Mouse (Mus musculus) embryonic facial prominence, embryonic 14.5 days (tissue): ENCODE data around the gene Mfap2. TPM values are rescaled to one million over a fixed set of nuclear protein-coding genes. Genes with fewer than 3 reads are reported as not detected.

Experiments used
- ATAC-seq: fragments of 200-750 bp; cut with Nextera tagmentation; 2 replicates; pipeline ENCODE4 v1.8.0; 2017; ENCODE audit warnings: low read depth, moderate number of reproducible peaks, moderate TSS enrichment
- DNase-seq: peaks from one replicate; pipeline ENCODE4 v3.0.0-alpha.2; 2015; ENCODE audit warnings: low spot score
- H3K27ac ChIP-seq: fragments of 300-500 bp; sonication (generic); replicated peaks from 2 replicates; pipeline ENCODE4 v1.5.1; 2014; ENCODE audit warnings: low read depth, mild to moderate bottlenecking, low read length, moderate library complexity
- H3K27me3 ChIP-seq: fragments of 300-500 bp; sonication (generic); replicated peaks from 2 replicates; pipeline ENCODE4 v1.6.1; 2014; ENCODE audit warnings: low read length; ENCODE audit not compliant: control insufficient read depth, insufficient read depth
- H3K36me3 ChIP-seq: fragments of 300-500 bp; sonication (generic); 2 replicates; pipeline ENCODE4 v1.6.1; 2014; ENCODE audit warnings: low read length, mixed read lengths; ENCODE audit not compliant: control insufficient read depth, insufficient read depth
- H3K4me1 ChIP-seq: fragments of 300-500 bp; sonication (generic); 2 replicates; pipeline ENCODE4 v1.6.1; 2014; ENCODE audit warnings: antibody characterized with exemption, low read length; ENCODE audit not compliant: control insufficient read depth, insufficient read depth
- H3K4me2 ChIP-seq: fragments of 300-500 bp; sonication (generic); 2 replicates; pipeline ENCODE4 v1.6.1; 2014; ENCODE audit warnings: low read depth, mild to moderate bottlenecking, low read length, moderate library complexity, mixed read lengths
- H3K4me3 ChIP-seq: fragments of 300-500 bp; sonication (generic); 2 replicates; pipeline ENCODE4 v1.5.1; 2014; ENCODE audit warnings: low read depth, mild to moderate bottlenecking, low read length
- H3K9ac ChIP-seq: fragments of 300-500 bp; sonication (generic); 2 replicates; pipeline ENCODE4 v1.6.1; 2014; ENCODE audit warnings: low read depth, mild to moderate bottlenecking, low read length, moderate library complexity, mixed read lengths
- H3K9me3 ChIP-seq: fragments of 300-500 bp; sonication (generic); 2 replicates; pipeline ENCODE4 v1.6.1; 2016; ENCODE audit warnings: low read length; ENCODE audit not compliant: control insufficient read depth
- WGBS: fragments of 180-500 bp; shearing (Covaris S2); extraction: QIAGEN DNeasy Blood & Tissue Kit; methylation state at CpG from one replicate; pipeline ENCODE4 v1.1.7; 2014; 5-methylcytosine and 5-hydroxymethylcytosine counted together
- polyA plus RNA-seq: library from polyadenylated mRNA; unstranded; fragments of >200 nt; fragmentation: Nextera tagmentation; extraction: Ambion mirVana; gene quantifications from 2 replicates; pipeline ENCODE4 v1.2.1, GENCODE M21; 2014

Mfap2 gene
- polyA plus RNA-seq, 1 experiment from 2014 or later: 745 TPM

DNA sequence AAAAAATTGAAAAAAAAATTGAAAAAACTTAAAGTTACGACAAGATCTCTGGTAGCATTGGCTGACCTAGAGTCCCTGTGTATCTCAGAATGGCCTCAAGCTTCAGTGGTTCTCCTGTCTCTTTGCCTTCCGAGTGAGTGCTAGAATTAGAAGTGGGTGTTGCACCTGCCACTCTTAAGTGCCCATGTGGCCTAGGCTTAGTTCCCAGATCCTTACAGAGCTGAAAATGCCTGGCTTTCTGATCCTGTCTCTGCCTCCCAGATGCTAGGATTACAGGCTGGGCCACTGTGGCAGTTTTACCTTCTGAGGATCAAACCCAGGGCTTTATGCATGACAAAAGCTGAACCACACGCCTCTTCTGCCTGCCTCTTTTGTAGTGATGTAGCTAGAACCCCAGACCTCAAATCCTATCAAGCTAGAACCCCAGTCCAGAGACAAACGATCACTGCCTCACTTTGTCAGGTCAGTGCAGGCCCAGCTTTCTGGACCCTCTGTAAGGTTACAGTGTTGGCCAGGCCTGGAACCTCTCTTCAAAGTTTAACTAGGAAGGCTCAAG, 54.0 kb downstream of the Mfap2 start:
- Histone ChIP-seq H3K4me1 (peaks cover 4% of the 10 kb centered on the region; the same call in 1 of the 2 replicates), H3K4me2 (no peak overlapping the region), H3K4me3 (no peak overlapping the region), H3K27me3 (no peaks in the 10 kb centered on the region), H3K36me3 (peaks cover 40% of the 10 kb centered on the region), H3K9ac (no peak overlapping the region), H3K27ac (no peak overlapping the region), H3K9me3 (no peaks in the 10 kb centered on the region)
- DNase-seq: no peak
- 87% methylated on average over 4 of the region's 4 CpGs for WGBS
- ATAC-seq: no peak

DNA sequence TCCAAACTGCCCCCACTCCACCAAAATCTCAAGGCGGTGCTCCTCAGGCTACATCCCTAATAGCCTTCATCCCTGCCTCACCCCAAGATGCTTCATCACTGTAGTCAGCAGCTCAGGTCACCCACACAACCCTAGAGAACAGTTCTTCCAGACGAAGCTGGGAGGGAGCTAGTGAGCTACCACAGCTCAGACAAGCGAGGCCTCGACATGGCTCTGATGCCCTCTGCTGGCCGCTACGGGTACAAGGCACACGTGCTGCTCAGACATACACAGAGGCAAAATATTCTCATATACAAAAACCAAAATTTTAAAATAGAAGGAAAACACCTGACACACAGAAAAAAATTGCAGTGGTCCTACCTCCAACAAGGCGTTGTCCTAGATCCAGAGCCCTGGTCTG, 54.9 kb downstream of the Mfap2 start:
- H3K4me2 ChIP-seq: no peak overlapping the region
- H3K9me3 ChIP-seq: no peaks in the 10 kb centered on the region
- H3K27ac ChIP-seq: no peak overlapping the region
- H3K9ac ChIP-seq: no peak overlapping the region
- H3K4me3 ChIP-seq: no peak overlapping the region
- no peaks in the 10 kb centered on the region for H3K27me3 ChIP-seq
- H3K36me3 ChIP-seq: peaks cover 48% of the 10 kb centered on the region
- H3K4me1 ChIP-seq: no peaks in the 10 kb centered on the region
- DNase-seq (peak; percentile 91), ATAC-seq (no peak)
- WGBS: 8% methylated on average over 8 of the region's 8 CpGs

Other genes with a start within 250 kb of the Mfap2 start
- gene Padi4, start 236.2 kb upstream of the Mfap2 start, polyA plus RNA-seq: 0.14 and 0.38 TPM in 2 replicates
- gene Padi3, start 199.8 kb upstream of the Mfap2 start, polyA plus RNA-seq: 0.38 and 0.47 TPM in 2 replicates
- gene Padi1, start 164.6 kb upstream of the Mfap2 start, polyA plus RNA-seq: 0.07 and 0.28 TPM in 2 replicates
- gene Padi2, start 104.1 kb upstream of the Mfap2 start, polyA plus RNA-seq: 15.1 and 16.1 TPM in 2 replicates
- 383 and 394 TPM in 2 replicates for gene Sdhb, start 49.2 kb upstream of the Mfap2 start, polyA plus RNA-seq
- gene Atp13a2, start 23.5 kb upstream of the Mfap2 start, polyA plus RNA-seq: 42.9 and 43.5 TPM in 2 replicates
- 5.1 and 6.2 TPM in 2 replicates for gene Crocc, start 50.1 kb downstream of the Mfap2 start, polyA plus RNA-seq
- gene Necap2, start 67.9 kb downstream of the Mfap2 start, polyA plus RNA-seq: 66.5 and 78.8 TPM in 2 replicates
- gene Spata21, start 77.9 kb downstream of the Mfap2 start, polyA plus RNA-seq: 0.33 TPM in 1 of 2 replicates, not detected in the other
- gene Szrd1, start 129.4 kb downstream of the Mfap2 start, polyA plus RNA-seq: 38.7 and 40.2 TPM in 2 replicates
- 22.7 and 24.9 TPM in 2 replicates for gene Fbxo42, start 137.5 kb downstream of the Mfap2 start, polyA plus RNA-seq
- gene Rsg1, start 203.5 kb downstream of the Mfap2 start, polyA plus RNA-seq: 5.1 and 5.2 TPM in 2 replicates
- 17.4 and 17.7 TPM in 2 replicates for gene Arhgef19, start 229.1 kb downstream of the Mfap2 start, polyA plus RNA-seq